In genomic region chr11:80906456-80906855, GRCm38 (mm10) we compare ENCODE assay signal across 8 mouse cellular contexts. TPM values are rescaled to one million over a fixed set of nuclear protein-coding genes. Genes with fewer than 3 reads are reported as not detected.
DNase-seq lines count a peak whose midpoint lies in the region; ATAC-seq and TF ChIP-seq lines count a peak whose summit lies in the region.

No protein-coding gene starts in this region.

- no peaks in the 10 kb centered on the region for H3K79me3 ChIP-seq in C2C12 (ENCODE audit: low read depth)

- peak; percentile 34 to 75 for DNase-seq in heart, adult 18-20 months
- no peak for DNase-seq in heart, postnatal 25 days (ENCODE audit: low spot score)
- DNase-seq in brain, embryonic 14.5 days (ENCODE audit: low read depth): peak; percentile 77
- DNase-seq in layer of hippocampus, adult 2 months (ENCODE audit: low spot score in 2 of 2): peak; percentile 47 to 79
- DNase-seq in midbrain, embryonic 14.5 days: peak; percentile 86
- DNase-seq in urinary bladder, adult 2 months (ENCODE audit: low spot score): peak; percentile 35

- TF ChIP-seq POLR2A in brain, embryonic 14.5 days (IDR thresholded peaks at IDR 0.05; ENCODE audit: borderline replicate concordance, extremely low read depth, insufficient read depth, insufficient read length, poor library complexity, severe bottlenecking): no peak

- H3K4me1 ChIP-seq in midbrain, embryonic 14.5 days (ENCODE audit: control insufficient read depth, insufficient read depth, low read length): no peaks in the 10 kb centered on the region

- peak; percentile 49 for TF ChIP-seq CTCF in C2C12 (IDR thresholded peaks at IDR 0.05; ENCODE audit: control insufficient read depth, insufficient read depth, insufficient read length)
- TF ChIP-seq CTCF in brain, embryonic 14.5 days (IDR thresholded peaks at IDR 0.05; ENCODE audit: borderline replicate concordance, extremely low read depth, insufficient read depth, insufficient read length): peak; percentile 82
- TF ChIP-seq CTCF in layer of hippocampus, adult 2 months (conservative IDR thresholded peaks at IDR 0.05): peak; percentile 90

- H3ac ChIP-seq in C2C12 (ENCODE audit: control insufficient read depth, insufficient read length, low read depth): no peak overlapping the region

- H3K9me3 ChIP-seq in midbrain, embryonic 14.5 days (ENCODE audit: control insufficient read depth, low read length): no peaks in the 10 kb centered on the region

- H3K27ac ChIP-seq in layer of hippocampus, adult 2 months: no peak overlapping the region
- no peak overlapping the region for H3K27ac ChIP-seq in midbrain, embryonic 14.5 days (replicated peaks; ENCODE audit: low read depth, low read length)

- 41% methylated on average over 4 of the region's 4 CpGs for WGBS in midbrain, embryonic 14.5 days

- intact Hi-C loops in heart, postnatal 25 days (cut with DNase I): loop anchor here (2.0 to 5.0 kb wide), 3 partner anchors 556 to 706 kb away; no protein-coding TSS in a partner anchor

- peaks cover 28% of the 10 kb centered on the region for H3K27me3 ChIP-seq in C2C12 (ENCODE audit: control insufficient read depth, insufficient read depth, insufficient read length)
- H3K27me3 ChIP-seq in midbrain, embryonic 14.5 days (ENCODE audit: control insufficient read depth, insufficient read depth, low read length): no peaks in the 10 kb centered on the region

- no peak overlapping the region for H3K9ac ChIP-seq in midbrain, embryonic 14.5 days (replicated peaks; ENCODE audit: low read length)

- ATAC-seq in frontal cortex, adult (ENCODE audit: low TSS enrichment): peak; percentile 68; the same call in 1 of the 2 replicates
- no peak for ATAC-seq in midbrain, embryonic 14.5 days (ENCODE audit: low FRiP score, low TSS enrichment)

- H3K79me2 ChIP-seq in C2C12 (ENCODE audit: control insufficient read depth, insufficient read depth): no peaks in the 10 kb centered on the region

- H3K36me3 ChIP-seq in C2C12 (ENCODE audit: control insufficient read depth, insufficient read depth): no peaks in the 10 kb centered on the region
- H3K36me3 ChIP-seq in midbrain, embryonic 14.5 days (ENCODE audit: control insufficient read depth, insufficient read depth, low read length): no peaks in the 10 kb centered on the region

- no peak overlapping the region for H3K4me3 ChIP-seq in C2C12 (ENCODE audit: insufficient read depth, poor library complexity, severe bottlenecking)
- no peak overlapping the region for H3K4me3 ChIP-seq in layer of hippocampus, adult 2 months
- H3K4me3 ChIP-seq in midbrain, embryonic 14.5 days (replicated peaks; ENCODE audit: low read depth, low read length): no peak overlapping the region

- H3K4me2 ChIP-seq in midbrain, embryonic 14.5 days (ENCODE audit: low read length): no peak overlapping the region

TF ChIP-seq in C2C12, 6 proteins besides CTCF, POLR2A, EP300 and RAD21:
- TF ChIP-seq USF1 (IDR thresholded peaks at IDR 0.05; ENCODE audit: low read depth): no peak
- TF ChIP-seq CEBPB (IDR thresholded peaks at IDR 0.05; ENCODE audit: low read depth): no peak
- TF ChIP-seq MYOG (IDR thresholded peaks at IDR 0.05; ENCODE audit: control insufficient read depth, extremely low read depth, insufficient read length): no peak
- TF ChIP-seq MYOD1 (IDR thresholded peaks at IDR 0.05; ENCODE audit: control insufficient read depth, insufficient read length, low read depth): no peak

RNA-seq across cellular contexts. Expression of gene Spaca3, which starts 48.3 kb away (rescaled TPM):
- total RNA-seq in heart, adult 18-20 months (2021): not detected
- not detected for total RNA-seq in heart, postnatal 25 days (2021)
- polyA plus RNA-seq in C2C12 (2012; fragmentation: generic; extraction: Trizol): not detected
- polyA plus RNA-seq in brain, embryonic 14.5 days (2012; rRNA removed): not detected in 2 replicates
- total RNA-seq in layer of hippocampus, adult 2 months (2021): not detected
- polyA plus RNA-seq in midbrain, embryonic 14.5 days (2014; fragmentation: Nextera tagmentation; extraction: Ambion mirVana): not detected in 2 replicates
- not detected in 2 replicates for polyA plus RNA-seq in urinary bladder, adult 2 months (2012; rRNA removed)
